Mouse (Mus musculus): ENCODE measurements at regions not wholly inside any gene's neighbourhood (a gene's known extent, or its start where the extent isn't known, plus 50 kb on each side); places are given as distances from the start of the nearest gene placed in this dataset.

- dilution Hi-C loops (cut with MboI; ENCODE audit: extremely low pct_ligation_motif_present, extremely low pct_unique_long_range_greater_than_20kb, low sequenced_read_pairs) (no loop called here), in situ Hi-C loops (cut with MboI; ENCODE audit: low pct_ligation_motif_present, low pct_unique_long_range_greater_than_20kb, low sequenced_read_pairs) (no loop called here)
Measured at GRCm38 (mm10) chr4:58661781-58662293, 108.1 kb upstream of the Lpar1 start.

GRCm38 (mm10) chr4:58660511-58660910, 106.8 kb upstream of the Lpar1 start:
- no peaks in the 10 kb centered on the region for H3K27me3 ChIP-seq (replicated peaks)
- H3K79me2 ChIP-seq (replicated peaks; ENCODE audit: control insufficient read depth, extremely low read depth, insufficient read depth, poor library complexity, severe bottlenecking), result no peaks in the 10 kb centered on the region
- H3K9me3 ChIP-seq (replicated peaks; ENCODE audit: low read length), result no peaks in the 10 kb centered on the region
- TF ChIP-seq RCOR1 (conservative IDR thresholded peaks at IDR 0.05; ENCODE audit: low read depth, low read length) (no peak), PAX5 (IDR thresholded peaks at IDR 0.05; ENCODE audit: low read length) (no peak), MEF2A (IDR thresholded peaks at IDR 0.05; ENCODE audit: borderline replicate concordance, low read depth, low read length) (no peak), ELF1 (IDR thresholded peaks at IDR 0.05; ENCODE audit: low read depth, low read length) (no peak), IRF4 (IDR thresholded peaks at IDR 0.05; ENCODE audit: low read depth, low read length) (no peak), USF2 (conservative IDR thresholded peaks at IDR 0.05; ENCODE audit: low read depth, low read length) (no peak), ZC3H11A (IDR thresholded peaks at IDR 0.05; ENCODE audit: low read depth, low read length) (no peak), CHD1 (IDR thresholded peaks at IDR 0.05; ENCODE audit: low read depth, low read length) (no peak), MAX (IDR thresholded peaks at IDR 0.05; ENCODE audit: low read length) (no peak), CHD2 (IDR thresholded peaks at IDR 0.05; ENCODE audit: low read length) (no peak), JUND (conservative IDR thresholded peaks at IDR 0.05; ENCODE audit: low read depth, low read length) (no peak), ZMIZ1 (IDR thresholded peaks at IDR 0.05; ENCODE audit: low read depth, low read length) (no peak), HCFC1 (IDR thresholded peaks at IDR 0.05; ENCODE audit: low read depth, low read length) (no peak), NRF1 (IDR thresholded peaks at IDR 0.05; ENCODE audit: low read depth, low read length) (no peak)
- H3K36me3 ChIP-seq (replicated peaks in 1 of 2; ENCODE audit: control insufficient read depth in 1 of 2, insufficient read depth in 1 of 2, low read length in 1 of 2), result no peaks in the 10 kb centered on the region
- H3K4me3 ChIP-seq (replicated peaks in 1 of 3; ENCODE audit: low read depth in 2 of 3, low read length in 2 of 3, poor library complexity in 1 of 3), result no peak overlapping the region
- H3K27ac ChIP-seq (ENCODE audit: insufficient read depth, low read depth), result no peak overlapping the region
- no peak overlapping the region for H3K9ac ChIP-seq (ENCODE audit: insufficient read depth, low read depth)
- in situ Hi-C loops (cut with MboI; ENCODE audit: low pct_ligation_motif_present, low pct_unique_long_range_greater_than_20kb, low sequenced_read_pairs), result no loop called here
- DNase-seq (ENCODE audit: extremely low read depth), result no peak
- no peak overlapping the region; the same call in 1 of the 2 replicates for H3K4me2 ChIP-seq (ENCODE audit: insufficient read depth, low read depth, poor library complexity, severe bottlenecking)
- H3K4me1 ChIP-seq (ENCODE audit: control insufficient read depth in 1 of 2, insufficient read depth in 2 of 2), result peaks cover 0 to 11% of the 10 kb centered on the region in 2 experiments; a peak in 2 of 4 replicates
- dilution Hi-C loops (cut with MboI; ENCODE audit: extremely low pct_ligation_motif_present, extremely low pct_unique_long_range_greater_than_20kb, low sequenced_read_pairs), result no loop called here

More at GRCm38 (mm10) chr4:58661781-58662293, 108.1 kb upstream of the Lpar1 start:
- H3K9ac ChIP-seq (ENCODE audit: insufficient read depth, low read depth), result no peak overlapping the region
- no peaks in the 10 kb centered on the region for H3K9me3 ChIP-seq (replicated peaks; ENCODE audit: low read length)
- H3K4me3 ChIP-seq (replicated peaks in 1 of 3; ENCODE audit: low read depth in 2 of 3, low read length in 2 of 3, poor library complexity in 1 of 3), result no peak overlapping the region
- TF ChIP-seq ZMIZ1 (IDR thresholded peaks at IDR 0.05; ENCODE audit: low read depth, low read length) (no peak), MAZ (IDR thresholded peaks at IDR 0.05; ENCODE audit: low read depth, low read length) (no peak), JUN (IDR thresholded peaks at IDR 0.05; ENCODE audit: insufficient read depth, low read depth, low read length) (no peak), ELF1 (IDR thresholded peaks at IDR 0.05; ENCODE audit: low read depth, low read length) (no peak), MXI1 (IDR thresholded peaks at IDR 0.05; ENCODE audit: low read depth, low read length) (no peak), CHD2 (IDR thresholded peaks at IDR 0.05; ENCODE audit: low read length) (no peak), IRF4 (IDR thresholded peaks at IDR 0.05; ENCODE audit: low read depth, low read length) (no peak), CTCF (conservative IDR thresholded peaks at IDR 0.05 in 1 of 2, IDR thresholded peaks at IDR 0.05 in 1 of 2; ENCODE audit: low read depth in 2 of 2, low read length in 2 of 2) (no peak), NELFE (IDR thresholded peaks at IDR 0.05; ENCODE audit: low read depth, low read length) (no peak), EP300 (IDR thresholded peaks at IDR 0.05; ENCODE audit: low read length) (no peak), ZC3H11A (IDR thresholded peaks at IDR 0.05; ENCODE audit: low read depth, low read length) (no peak), SMC3 (IDR thresholded peaks at IDR 0.05; ENCODE audit: low read depth, low read length) (no peak), MYC (IDR thresholded peaks at IDR 0.05; ENCODE audit: low read depth, low read length) (no peak)
- no peaks in the 10 kb centered on the region for H3K27me3 ChIP-seq (replicated peaks)
- peaks cover 0 to 11% of the 10 kb centered on the region in 2 experiments; a peak in 2 of 4 replicates for H3K4me1 ChIP-seq (ENCODE audit: control insufficient read depth in 1 of 2, insufficient read depth in 2 of 2)
- DNase-seq (ENCODE audit: extremely low read depth), result no peak
- H3K27ac ChIP-seq (ENCODE audit: insufficient read depth, low read depth), result no peak overlapping the region
- no peaks in the 10 kb centered on the region for H3K79me2 ChIP-seq (replicated peaks; ENCODE audit: control insufficient read depth, extremely low read depth, insufficient read depth, poor library complexity, severe bottlenecking)
- no peaks in the 10 kb centered on the region for H3K36me3 ChIP-seq (replicated peaks in 1 of 2; ENCODE audit: control insufficient read depth in 1 of 2, insufficient read depth in 1 of 2, low read length in 1 of 2)
- no peak overlapping the region for H3K4me2 ChIP-seq (ENCODE audit: insufficient read depth, low read depth, poor library complexity, severe bottlenecking)
